Mouse (Mus musculus): ENCODE results near the gene Kcnq4. TPM values are rescaled to one million over a fixed set of nuclear protein-coding genes. Genes with fewer than 3 reads are reported as not detected.
A peak's percentile ranks its signal among the peaks of the same experiment; 100 is the strongest.

Gene Kcnq4
- polyA plus RNA-seq, 1 experiment, result 10.9 TPM

GRCm38 (mm10) chr4:120729441-120729840, 19.0 kb downstream of the Kcnq4 start:
- H3K4me1 ChIP-seq (ENCODE audit: control insufficient read depth, insufficient read depth, low read length), result no peaks in the 10 kb centered on the region
- no peak for TF ChIP-seq POLR2A (IDR thresholded peaks at IDR 0.05; ENCODE audit: extremely low read depth, insufficient read depth, low read length)
- TF ChIP-seq CTCF (IDR thresholded peaks at IDR 0.05; ENCODE audit: extremely low read depth, insufficient read depth, low read length), result no peak
- H3K4me3 ChIP-seq (ENCODE audit: insufficient read depth, low read length), result no peak overlapping the region
- H3K27ac ChIP-seq (ENCODE audit: insufficient read depth, low read length), result no peak overlapping the region

- no peak for TF ChIP-seq CTCF (IDR thresholded peaks at IDR 0.05; ENCODE audit: extremely low read depth, insufficient read depth, low read length)
- TF ChIP-seq POLR2A (IDR thresholded peaks at IDR 0.05; ENCODE audit: extremely low read depth, insufficient read depth, low read length), result no peak
Observed at GRCm38 (mm10) chr4:120727842-120728241, 20.6 kb downstream of the Kcnq4 start.

GRCm38 (mm10) chr4:120726174-120726573, 22.2 kb downstream of the Kcnq4 start:
- H3K4me3 ChIP-seq (ENCODE audit: insufficient read depth, low read length), result no peak overlapping the region
- TF ChIP-seq POLR2A (IDR thresholded peaks at IDR 0.05; ENCODE audit: extremely low read depth, insufficient read depth, low read length) (no peak), CTCF (IDR thresholded peaks at IDR 0.05; ENCODE audit: extremely low read depth, insufficient read depth, low read length) (no peak)
- H3K27ac ChIP-seq (ENCODE audit: insufficient read depth, low read length), result no peak overlapping the region
- no peaks in the 10 kb centered on the region for H3K4me1 ChIP-seq (ENCODE audit: control insufficient read depth, insufficient read depth, low read length)

More at GRCm38 (mm10) chr4:120727842-120728241, 20.6 kb downstream of the Kcnq4 start:
- no peaks in the 10 kb centered on the region for H3K4me1 ChIP-seq (ENCODE audit: control insufficient read depth, insufficient read depth, low read length)
- no peak overlapping the region for H3K27ac ChIP-seq (ENCODE audit: insufficient read depth, low read length)
- no peak overlapping the region for H3K4me3 ChIP-seq (ENCODE audit: insufficient read depth, low read length)

- no peak for TF ChIP-seq POLR2A (IDR thresholded peaks at IDR 0.05; ENCODE audit: extremely low read depth, insufficient read depth, low read length)
- no peak for TF ChIP-seq CTCF (IDR thresholded peaks at IDR 0.05; ENCODE audit: extremely low read depth, insufficient read depth, low read length)
- no peak overlapping the region for H3K4me3 ChIP-seq (ENCODE audit: insufficient read depth, low read length)
- no peaks in the 10 kb centered on the region for H3K4me1 ChIP-seq (ENCODE audit: control insufficient read depth, insufficient read depth, low read length)
- H3K27ac ChIP-seq (ENCODE audit: insufficient read depth, low read length), result no peak overlapping the region
Observed at GRCm38 (mm10) chr4:120725516-120726090, 22.8 kb downstream of the Kcnq4 start.

- H3K4me3 ChIP-seq (ENCODE audit: insufficient read depth, low read length), result no peak overlapping the region
- TF ChIP-seq POLR2A (IDR thresholded peaks at IDR 0.05; ENCODE audit: extremely low read depth, insufficient read depth, low read length) (no peak), CTCF (IDR thresholded peaks at IDR 0.05; ENCODE audit: extremely low read depth, insufficient read depth, low read length) (no peak)
- no peak overlapping the region for H3K27ac ChIP-seq (ENCODE audit: insufficient read depth, low read length)
- H3K4me1 ChIP-seq (ENCODE audit: control insufficient read depth, insufficient read depth, low read length), result no peaks in the 10 kb centered on the region; the same call in 1 of the 2 replicates
Observed at GRCm38 (mm10) chr4:120721574-120721973, 26.8 kb downstream of the Kcnq4 start.

GRCm38 (mm10) chr4:120719152-120719551, 29.3 kb downstream of the Kcnq4 start:
- Histone ChIP-seq H3K4me1 (ENCODE audit: control insufficient read depth, insufficient read depth, low read length) (no peaks in the 10 kb centered on the region; the same call in 1 of the 2 replicates), H3K27ac (ENCODE audit: insufficient read depth, low read length) (no peak overlapping the region), H3K4me3 (ENCODE audit: insufficient read depth, low read length) (no peak overlapping the region)
- TF ChIP-seq CTCF (IDR thresholded peaks at IDR 0.05; ENCODE audit: extremely low read depth, insufficient read depth, low read length) (no peak), POLR2A (IDR thresholded peaks at IDR 0.05; ENCODE audit: extremely low read depth, insufficient read depth, low read length) (no peak)

- no peak overlapping the region for H3K27ac ChIP-seq (ENCODE audit: insufficient read depth, low read length)
- H3K4me3 ChIP-seq (ENCODE audit: insufficient read depth, low read length), result no peak overlapping the region
- H3K4me1 ChIP-seq (ENCODE audit: control insufficient read depth, insufficient read depth, low read length), result no peaks in the 10 kb centered on the region; the same call in none of the 2 replicates
- TF ChIP-seq POLR2A (IDR thresholded peaks at IDR 0.05; ENCODE audit: extremely low read depth, insufficient read depth, low read length) (no peak), CTCF (IDR thresholded peaks at IDR 0.05; ENCODE audit: extremely low read depth, insufficient read depth, low read length) (no peak)
Observed at GRCm38 (mm10) chr4:120717591-120717990, 30.8 kb downstream of the Kcnq4 start.

GRCm38 (mm10) chr4:120716765-120717164, 31.6 kb downstream of the Kcnq4 start:
- Histone ChIP-seq H3K4me3 (ENCODE audit: insufficient read depth, low read length) (peak overlapping the region; percentile 22; the same call in 1 of the 2 replicates), H3K27ac (ENCODE audit: insufficient read depth, low read length) (no peak overlapping the region), H3K4me1 (ENCODE audit: control insufficient read depth, insufficient read depth, low read length) (no peaks in the 10 kb centered on the region; the same call in none of the 2 replicates)
- TF ChIP-seq CTCF (IDR thresholded peaks at IDR 0.05; ENCODE audit: extremely low read depth, insufficient read depth, low read length) (no peak), POLR2A (IDR thresholded peaks at IDR 0.05; ENCODE audit: extremely low read depth, insufficient read depth, low read length) (no peak)

- H3K27ac ChIP-seq (ENCODE audit: insufficient read depth, low read length), result no peak overlapping the region
- TF ChIP-seq POLR2A (IDR thresholded peaks at IDR 0.05; ENCODE audit: extremely low read depth, insufficient read depth, low read length) (no peak), CTCF (IDR thresholded peaks at IDR 0.05; ENCODE audit: extremely low read depth, insufficient read depth, low read length) (no peak)
- peak overlapping the region; percentile 22 for H3K4me3 ChIP-seq (ENCODE audit: insufficient read depth, low read length)
- no peaks in the 10 kb centered on the region; the same call in none of the 2 replicates for H3K4me1 ChIP-seq (ENCODE audit: control insufficient read depth, insufficient read depth, low read length)
Observed at GRCm38 (mm10) chr4:120716141-120716571, 32.3 kb downstream of the Kcnq4 start.

- H3K27ac ChIP-seq (ENCODE audit: insufficient read depth, low read length), result no peak overlapping the region
- no peak for TF ChIP-seq POLR2A (IDR thresholded peaks at IDR 0.05; ENCODE audit: extremely low read depth, insufficient read depth, low read length)
- no peak for TF ChIP-seq CTCF (IDR thresholded peaks at IDR 0.05; ENCODE audit: extremely low read depth, insufficient read depth, low read length)
- no peak overlapping the region for H3K4me3 ChIP-seq (ENCODE audit: insufficient read depth, low read length)
Observed at GRCm38 (mm10) chr4:120713856-120714497, 34.4 kb downstream of the Kcnq4 start.

More at GRCm38 (mm10) chr4:120713856-120714497, 34.4 kb downstream of the Kcnq4 start:
- no peaks in the 10 kb centered on the region; the same call in none of the 2 replicates for H3K4me1 ChIP-seq (ENCODE audit: control insufficient read depth, insufficient read depth, low read length)
